ENCODE assay signal across 12 mouse cellular contexts in the genomic region with DNA sequence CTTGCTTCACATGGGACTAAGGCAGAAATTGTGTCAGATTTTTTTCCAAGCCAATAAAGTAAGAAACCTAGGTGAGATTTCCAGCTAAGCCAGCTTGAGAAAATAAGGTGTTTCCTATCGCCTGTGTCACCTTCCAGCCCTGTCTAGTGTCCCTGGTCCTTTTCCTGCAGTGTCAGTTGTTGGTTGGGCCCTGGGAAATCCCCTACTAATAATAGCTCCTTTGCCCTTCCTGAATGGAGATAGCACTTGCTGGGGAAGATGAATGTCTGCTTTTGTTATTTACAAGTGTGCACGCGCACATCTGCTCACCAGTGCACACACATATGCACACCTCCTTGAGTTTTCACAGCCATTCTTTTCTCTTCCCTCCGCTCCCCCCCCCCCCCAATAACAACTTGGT.
DNase-seq lines count a peak whose midpoint lies in the region; ATAC-seq and TF ChIP-seq lines count a peak whose summit lies in the region.
"Had no signal": no experiment of that assay in that cellular context is flagged by ENCODE, and none has a peak within 500 bp of the region (broad histone marks: within the 10 kb centered on the region; RNA-seq: fewer than 3 reads in every experiment).

No protein-coding gene starts in this region.

- no peak overlapping the region for H3K27ac ChIP-seq in intestine, embryonic 15.5 days
- no peak overlapping the region for H3K27ac ChIP-seq in intestine, postnatal 0 days (ENCODE audit: low read depth, low read length)
- H3K27ac ChIP-seq in thymus, adult 2 months (ENCODE audit: control insufficient read depth, insufficient read depth, low read length): peak overlapping the region; percentile 89; the same call in 1 of the 2 replicates
- peak overlapping the region; percentile 62 for H3K27ac ChIP-seq in heart, embryonic 15.5 days
- peak overlapping the region; percentile 82 for H3K27ac ChIP-seq in macrophage
- no peak overlapping the region for H3K27ac ChIP-seq in hindbrain, embryonic 12.5 days
- H3K27ac ChIP-seq: embryonic facial prominence, embryonic 15.5 days; kidney, postnatal 0 days had no signal

- 0 out of 2 replicates have a peak, but pooled peaks have one; percentile 17 for ATAC-seq in intestine, embryonic 15.5 days
- ATAC-seq in intestine, postnatal 0 days: no peak
- no peak for ATAC-seq in heart, embryonic 15.5 days (replicated peaks; ENCODE audit: insufficient number of reproducible peaks, insufficient read depth, low FRiP score, low read depth)
- no peak for ATAC-seq in hindbrain, embryonic 12.5 days (ENCODE audit: low FRiP score)

- no peak for TF ChIP-seq POLR2A in thymus, adult 2 months (IDR thresholded peaks at IDR 0.05; ENCODE audit: control insufficient read depth, extremely low read depth, insufficient read depth, low read length, poor library complexity)

- no peak overlapping the region for H3K9ac ChIP-seq in intestine, embryonic 15.5 days
- no peak overlapping the region for H3K9ac ChIP-seq in intestine, postnatal 0 days (ENCODE audit: low read depth, low read length)
- H3K9ac ChIP-seq in heart, embryonic 15.5 days: no peak overlapping the region
- no peak overlapping the region for H3K9ac ChIP-seq in hindbrain, embryonic 12.5 days
- H3K9ac ChIP-seq: embryonic facial prominence, embryonic 15.5 days had no signal

- WGBS in intestine, embryonic 15.5 days: 64% methylated on average over 3 of the region's 4 CpGs
- 58% methylated on average over 4 of the region's 4 CpGs for WGBS in intestine, postnatal 0 days
- 77% methylated on average over 3 of the region's 4 CpGs for WGBS in thymus, adult 2 months
- 26% methylated on average over 4 of the region's 4 CpGs for WGBS in heart, embryonic 15.5 days
- 64% methylated on average over 3 of the region's 4 CpGs for WGBS in macrophage (ENCODE audit: missing documents)
- 73% methylated on average over 3 of the region's 4 CpGs for WGBS in hindbrain, embryonic 12.5 days

- H3K9me3 ChIP-seq in intestine, embryonic 15.5 days: no peaks in the 10 kb centered on the region
- no peaks in the 10 kb centered on the region for H3K9me3 ChIP-seq in intestine, postnatal 0 days (ENCODE audit: control insufficient read depth)
- H3K9me3 ChIP-seq in heart, embryonic 15.5 days (replicated peaks): no peaks in the 10 kb centered on the region
- H3K9me3 ChIP-seq in hindbrain, embryonic 12.5 days (replicated peaks): peaks cover 4% of the 10 kb centered on the region; the same call in 1 of the 2 replicates
- H3K9me3 ChIP-seq: embryonic facial prominence, embryonic 15.5 days had no signal

- no peak for DNase-seq in thymus, adult 2 months
- DNase-seq in thymus, postnatal 4 days: no peak
- DNase-seq in c-Kit-positive CD71-positive TER-119-positive erythroid progenitor cells, embryonic 14.5 days (ENCODE audit: low spot score): no peak
- DNase-seq: B cell, adult 2 months; cerebellum, adult 9-10 months had no signal

- TF ChIP-seq CTCF in intestine, postnatal 0 days (IDR thresholded peaks at IDR 0.05; ENCODE audit: low read depth): no peak
- TF ChIP-seq CTCF in thymus, adult 2 months (IDR thresholded peaks at IDR 0.05; ENCODE audit: borderline replicate concordance, control insufficient read depth, extremely low read depth, insufficient read depth, low read length, poor library complexity): no peak

- no peak overlapping the region for H3K4me2 ChIP-seq in intestine, embryonic 15.5 days (replicated peaks)
- no peak overlapping the region for H3K4me2 ChIP-seq in intestine, postnatal 0 days (replicated peaks; ENCODE audit: low read depth)
- H3K4me2 ChIP-seq in heart, embryonic 15.5 days: peak overlapping the region; percentile 7; the same call in 1 of the 2 replicates
- H3K4me2 ChIP-seq in hindbrain, embryonic 12.5 days (replicated peaks): no peak overlapping the region
- H3K4me2 ChIP-seq: embryonic facial prominence, embryonic 15.5 days had no signal

- no peaks in the 10 kb centered on the region for H3K27me3 ChIP-seq in intestine, embryonic 15.5 days (replicated peaks)
- H3K27me3 ChIP-seq in intestine, postnatal 0 days (replicated peaks; ENCODE audit: control insufficient read depth, insufficient read depth, low read length): no peaks in the 10 kb centered on the region
- no peaks in the 10 kb centered on the region for H3K27me3 ChIP-seq in thymus, adult 2 months (ENCODE audit: control insufficient read depth, insufficient read depth, low read length)
- no peaks in the 10 kb centered on the region for H3K27me3 ChIP-seq in heart, embryonic 15.5 days
- H3K27me3 ChIP-seq in hindbrain, embryonic 12.5 days: no peaks in the 10 kb centered on the region
- H3K27me3 ChIP-seq: embryonic facial prominence, embryonic 15.5 days had no signal

- H3K4me1 ChIP-seq in intestine, embryonic 15.5 days (replicated peaks): 0 out of 2 replicates have a peak, but pooled peaks cover 3% of the 10 kb centered on the region
- H3K4me1 ChIP-seq in intestine, postnatal 0 days (replicated peaks; ENCODE audit: control insufficient read depth, insufficient read depth, low read length): no peaks in the 10 kb centered on the region
- peaks cover 20% of the 10 kb centered on the region for H3K4me1 ChIP-seq in thymus, adult 2 months (replicated peaks; ENCODE audit: control insufficient read depth, insufficient read depth, low read length)
- H3K4me1 ChIP-seq in heart, embryonic 15.5 days (replicated peaks): peaks cover 34% of the 10 kb centered on the region
- peaks cover 7% of the 10 kb centered on the region; the same call in 1 of the 2 replicates for H3K4me1 ChIP-seq in hindbrain, embryonic 12.5 days
- H3K4me1 ChIP-seq: embryonic facial prominence, embryonic 15.5 days had no signal

- H3K4me3 ChIP-seq in intestine, embryonic 15.5 days (replicated peaks): no peak overlapping the region
- H3K4me3 ChIP-seq in intestine, postnatal 0 days (ENCODE audit: low read depth, low read length): no peak overlapping the region
- no peak overlapping the region for H3K4me3 ChIP-seq in thymus, adult 2 months (ENCODE audit: control insufficient read depth, insufficient read depth, low read length)
- no peak overlapping the region for H3K4me3 ChIP-seq in heart, embryonic 15.5 days
- no peak overlapping the region for H3K4me3 ChIP-seq in macrophage (ENCODE audit: inconsistent target)
- no peak overlapping the region for H3K4me3 ChIP-seq in hindbrain, embryonic 12.5 days
- H3K4me3 ChIP-seq: embryonic facial prominence, embryonic 15.5 days had no signal

- H3K79me2 ChIP-seq in macrophage (ENCODE audit: inconsistent target): no peaks in the 10 kb centered on the region

- H3K36me3 ChIP-seq in intestine, embryonic 15.5 days: no peaks in the 10 kb centered on the region
- H3K36me3 ChIP-seq in intestine, postnatal 0 days (ENCODE audit: control insufficient read depth, insufficient read depth): no peaks in the 10 kb centered on the region
- no peaks in the 10 kb centered on the region for H3K36me3 ChIP-seq in thymus, adult 2 months (ENCODE audit: control insufficient read depth, insufficient read depth, low read length)
- H3K36me3 ChIP-seq in heart, embryonic 15.5 days: no peaks in the 10 kb centered on the region
- no peaks in the 10 kb centered on the region for H3K36me3 ChIP-seq in macrophage (ENCODE audit: inconsistent target)
- H3K36me3 ChIP-seq in hindbrain, embryonic 12.5 days: no peaks in the 10 kb centered on the region
- H3K36me3 ChIP-seq: embryonic facial prominence, embryonic 15.5 days had no signal

Comparison
In these comparisons a context has a peak if more than half of its experiments do, and no peak if none do; other contexts are left out.
1. H3K27ac ChIP-seq: peak in thymus, adult 2 months (single experiment), heart, embryonic 15.5 days (single experiment) and macrophage (single experiment); none in intestine, embryonic 15.5 days (single experiment), intestine, postnatal 0 days (single experiment) and hindbrain, embryonic 12.5 days (single experiment).